Mouse (Mus musculus) E14TG2a.4 (cell line): ENCODE results near the gene Snip1.

Source experiments
- CTCF ChIP-seq: conservative IDR thresholded peaks from 2 replicates; pipeline ENCODE4 v1.5.1; 2014; ENCODE audit warnings: low read length
- NANOG ChIP-seq: IDR thresholded peaks from 2 replicates; pipeline ENCODE4 v1.6.1; 2014; ENCODE audit warnings: borderline replicate concordance, low read length, mixed read lengths
- POU5F1 ChIP-seq: IDR thresholded peaks from 2 replicates; pipeline ENCODE4 v1.6.1; 2014; ENCODE audit warnings: low read length, borderline replicate concordance

DNA sequence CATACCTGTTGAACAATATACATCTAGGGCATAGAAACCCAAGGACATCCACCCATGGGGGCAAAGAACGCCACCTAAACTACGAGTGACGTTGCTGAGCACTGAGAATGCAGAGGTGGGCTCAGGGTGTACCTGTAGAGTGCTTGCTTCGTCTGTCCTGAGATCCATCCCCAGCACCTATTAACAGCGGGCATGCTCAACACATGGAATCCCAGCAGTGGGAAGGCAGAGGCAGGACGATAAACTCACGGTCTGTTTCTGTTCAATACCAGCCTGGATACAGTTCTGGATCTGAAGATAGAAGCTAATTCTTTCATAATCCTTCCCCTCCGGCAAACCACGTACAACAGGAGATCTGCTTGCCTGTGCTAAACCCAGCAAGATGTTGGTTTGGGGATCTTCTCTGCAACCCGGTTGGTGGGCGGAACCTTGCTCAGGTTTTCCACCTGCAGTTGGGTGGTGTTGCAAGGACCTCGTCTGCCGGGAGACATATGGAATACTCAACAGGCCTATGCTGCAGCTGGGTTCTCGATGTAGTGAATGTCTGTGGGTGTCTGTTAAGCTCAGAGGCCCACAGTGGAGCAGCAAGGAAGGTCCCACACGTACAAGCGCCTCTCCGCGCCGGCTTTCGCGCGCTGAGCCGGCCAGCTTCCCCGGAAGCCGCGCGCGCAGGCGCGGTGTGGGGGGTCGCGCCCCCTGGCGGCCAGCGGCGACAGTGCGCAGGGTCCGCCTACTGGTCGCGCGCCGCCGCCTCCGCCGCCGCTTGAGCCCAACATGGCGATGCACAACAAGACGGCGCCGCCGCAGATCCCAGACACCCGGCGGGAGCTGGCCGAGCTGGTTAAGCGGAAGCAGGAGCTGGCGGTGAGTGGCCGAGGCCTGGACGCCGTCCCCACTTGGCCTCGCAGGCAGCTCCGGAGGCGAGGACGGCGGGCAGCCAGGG, 18.2 kb downstream of the Snip1 start, which contains the start of gene Meaf6:
- TF ChIP-seq CTCF (no peak), POU5F1 (no peak), NANOG (no peak)
